Mouse (Mus musculus) liver, adult (tissue): ENCODE measurements around the gene Tarbp1.

ENCODE experiments used
- GATA4 ChIP-seq: IDR thresholded peaks from 2 replicates; pipeline ENCODE4 v1.6.1; 2014; ENCODE audit warnings: mild to moderate bottlenecking, low read length; ENCODE audit not compliant: insufficient replicate concordance

Tarbp1 gene

DNA sequence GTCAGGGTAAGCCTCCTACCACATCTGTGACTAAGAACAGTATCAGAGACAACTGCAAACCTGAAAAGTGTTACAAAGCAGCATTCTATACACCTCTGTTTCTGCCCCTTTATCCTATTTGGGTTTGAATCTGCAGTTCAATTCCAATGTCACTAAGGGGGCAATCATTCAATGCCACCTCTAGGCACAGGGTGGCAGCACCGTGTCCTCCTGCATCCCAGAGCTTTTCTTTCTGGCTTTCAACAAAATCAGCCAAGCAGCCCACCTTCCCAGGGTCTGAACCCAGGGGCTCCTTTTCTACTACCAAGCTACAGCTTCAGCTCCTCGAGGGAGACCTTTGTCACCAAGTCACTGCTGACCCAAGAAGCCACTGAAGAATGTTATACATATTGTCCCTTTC lies 35.9 kb downstream of the Tarbp1 start:
- TF ChIP-seq GATA4 = no peak

DNA sequence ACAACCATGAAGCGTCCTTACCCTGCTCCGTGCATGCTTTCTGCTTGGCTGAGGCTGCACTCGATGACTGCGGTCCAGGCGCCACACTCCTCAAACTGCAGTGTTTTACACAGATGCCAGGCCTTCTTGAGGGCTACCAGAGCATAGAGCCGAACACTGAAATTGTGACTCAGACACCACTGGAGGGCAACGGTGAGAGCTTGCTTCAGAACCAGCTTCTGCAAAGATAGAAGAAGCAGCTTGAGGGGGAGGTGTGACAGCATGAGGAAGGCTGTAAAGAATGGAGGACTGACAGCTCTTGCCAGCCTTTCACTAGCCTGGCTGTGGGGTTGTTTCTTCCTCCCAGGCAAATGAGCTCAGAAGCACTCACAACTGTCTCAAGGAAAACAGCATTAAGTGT lies 41.0 kb downstream of the Tarbp1 start:
- TF ChIP-seq GATA4 = no peak

DNA sequence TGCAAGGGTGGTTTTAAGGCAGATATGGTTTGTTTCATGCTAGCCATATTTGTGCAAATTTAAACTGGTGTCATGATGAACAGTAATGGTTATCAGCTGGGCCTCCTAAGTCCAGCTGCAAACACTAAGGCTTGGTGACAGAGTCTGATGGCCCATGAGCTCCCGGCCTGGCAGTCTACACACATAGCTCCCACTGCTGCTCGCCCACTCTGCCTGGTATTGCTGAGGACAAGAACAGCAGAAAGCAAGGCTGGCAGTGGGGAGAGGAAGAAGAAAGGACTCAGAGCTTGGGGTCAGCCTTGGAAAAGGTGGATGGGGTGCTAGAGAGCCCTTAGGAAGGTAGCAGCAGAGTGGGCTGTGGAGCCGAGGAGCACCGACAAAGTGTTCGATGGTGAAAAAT lies 45.2 kb downstream of the Tarbp1 start:
- no peak for TF ChIP-seq GATA4

DNA sequence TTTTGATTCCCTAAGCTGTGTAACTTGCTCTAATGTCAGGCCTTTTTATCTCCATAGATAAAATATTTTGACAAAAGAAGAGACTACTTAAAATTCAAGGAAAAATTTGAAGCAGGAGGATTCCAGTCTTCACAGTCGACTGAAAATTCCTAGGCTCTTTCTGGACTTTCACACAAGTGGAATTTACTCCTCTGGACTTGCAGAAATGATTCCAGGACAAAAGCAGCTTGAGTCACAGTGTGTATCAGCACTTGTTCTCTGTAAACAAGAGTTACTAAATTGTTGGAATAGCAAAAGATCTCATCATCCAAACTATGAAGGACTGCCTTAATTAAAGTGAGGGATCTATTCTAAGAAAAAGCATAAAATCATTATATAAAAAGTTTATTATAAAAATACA lies 49.9 kb downstream of the Tarbp1 start:
- TF ChIP-seq GATA4 = no peak

DNA sequence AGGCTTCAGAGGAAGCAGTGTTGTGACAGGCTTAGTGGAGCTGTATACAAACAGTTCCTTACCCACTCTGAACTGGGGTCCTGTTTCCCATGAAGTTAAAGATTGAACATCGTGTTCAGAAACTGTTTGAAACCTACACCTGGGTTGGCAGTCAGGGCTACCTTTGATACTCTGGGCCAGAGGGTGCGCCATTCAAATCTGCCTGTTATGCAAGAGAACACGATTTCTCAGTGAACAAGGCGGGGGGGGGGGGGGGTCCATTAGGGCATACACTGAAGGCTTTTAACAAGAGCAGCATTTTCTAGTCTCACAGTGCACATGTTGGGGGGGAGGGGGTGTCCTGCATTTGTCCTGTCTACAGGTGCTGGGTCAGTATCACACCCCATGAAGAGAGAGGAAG lies 50.7 kb downstream of the Tarbp1 start:
- no peak for TF ChIP-seq GATA4

DNA sequence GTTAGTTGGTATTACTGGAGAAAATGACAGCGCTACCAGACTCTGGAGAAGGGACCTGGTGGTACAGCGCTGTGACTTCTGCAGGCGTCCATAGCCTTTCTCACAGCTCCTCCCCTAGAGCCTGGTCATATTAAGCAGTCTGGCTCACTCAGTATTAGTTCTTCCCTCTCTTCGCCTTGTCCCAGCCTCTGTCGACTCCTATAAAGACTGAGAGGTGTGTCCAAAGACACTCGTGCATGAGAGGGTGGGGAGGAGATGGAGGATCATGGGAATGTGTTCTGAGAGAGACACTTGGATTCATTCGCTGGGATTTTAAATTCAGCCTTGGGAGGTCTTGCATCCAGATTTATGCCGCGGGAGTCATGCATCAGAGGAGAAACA lies 52.0 kb downstream of the Tarbp1 start:
- no peak for TF ChIP-seq GATA4

DNA sequence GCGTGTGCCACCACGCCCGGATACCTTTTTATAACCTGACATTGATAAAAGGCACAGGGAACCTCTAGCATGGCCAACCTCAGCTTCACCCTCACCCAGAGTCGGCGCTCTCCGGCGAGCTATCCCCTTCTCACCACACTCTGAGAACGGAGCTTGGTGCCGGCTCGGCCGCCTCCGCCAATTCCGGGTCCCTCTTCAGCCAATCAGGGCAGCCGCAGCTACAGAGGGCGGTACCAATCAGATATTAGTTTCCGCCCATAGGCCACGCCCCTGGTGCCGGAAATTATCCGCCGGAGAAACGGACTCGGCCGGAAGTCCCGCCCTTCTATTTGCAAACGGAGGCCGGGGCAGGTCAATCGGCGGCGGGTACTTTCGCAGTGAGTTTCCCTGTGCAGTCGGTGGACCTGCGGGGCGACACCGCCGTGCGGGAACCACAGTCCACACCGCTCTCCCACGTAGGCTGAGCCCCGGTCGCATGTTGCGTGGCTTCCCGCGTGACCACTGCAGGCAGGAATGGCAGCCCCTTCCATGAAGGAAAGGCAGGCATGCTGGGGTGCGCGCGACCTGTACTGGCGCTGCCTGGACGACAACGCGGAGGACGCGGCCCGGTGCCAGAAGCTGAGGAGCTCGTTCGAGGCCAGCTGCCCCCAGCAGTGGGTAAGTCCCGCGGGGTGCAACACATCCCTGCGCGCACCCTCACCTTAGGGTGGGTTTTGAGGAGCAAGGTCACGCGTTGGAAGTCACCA lies 52.5 kb downstream of the Tarbp1 start, which contains the start of gene Coa6:
Gene Coa6 (plus strand): TSS at position 342 of the 746 bp plus-strand sequence.
- TF ChIP-seq GATA4 = peak; percentile 30; the same call in 1 of the 2 replicates

DNA sequence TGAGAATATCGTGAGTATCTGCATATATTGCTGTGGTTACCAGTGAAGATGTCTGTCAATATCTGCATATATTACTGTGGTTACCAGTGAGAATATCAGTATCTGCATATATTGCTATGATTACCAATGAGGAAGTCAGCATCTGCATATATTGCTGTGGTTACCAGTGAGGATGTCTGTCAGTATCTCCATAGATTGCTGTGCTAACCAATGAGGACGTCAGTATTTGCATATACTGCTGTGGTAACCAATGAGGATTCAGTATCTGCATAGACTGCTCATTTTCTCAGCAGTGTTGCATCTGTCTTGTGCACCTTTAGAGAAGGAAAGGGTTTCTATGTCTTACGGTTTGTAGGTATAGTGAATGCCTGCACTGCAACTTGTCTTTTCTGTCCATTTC lies 54.0 kb downstream of the Tarbp1 start:
- no peak for TF ChIP-seq GATA4

DNA sequence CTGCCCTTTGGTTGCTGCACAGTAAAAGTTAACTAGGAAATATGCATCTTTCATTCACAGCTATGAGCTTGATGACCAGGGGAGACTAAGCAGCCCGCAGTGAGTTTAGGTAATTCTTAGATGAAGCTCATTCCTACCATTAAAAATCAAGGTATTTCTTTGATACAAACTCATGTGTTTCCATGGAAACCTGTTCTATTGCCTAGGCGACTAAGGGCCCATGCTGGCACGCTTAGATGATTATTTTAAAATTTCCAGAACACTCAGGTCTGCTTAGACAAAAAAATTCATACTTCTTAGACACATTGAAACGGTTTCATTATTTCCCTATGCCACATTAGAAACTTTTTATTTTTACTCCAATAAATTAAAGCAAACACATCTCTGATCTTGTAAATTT lies 69.8 kb downstream of the Tarbp1 start:
- TF ChIP-seq GATA4 = no peak

DNA sequence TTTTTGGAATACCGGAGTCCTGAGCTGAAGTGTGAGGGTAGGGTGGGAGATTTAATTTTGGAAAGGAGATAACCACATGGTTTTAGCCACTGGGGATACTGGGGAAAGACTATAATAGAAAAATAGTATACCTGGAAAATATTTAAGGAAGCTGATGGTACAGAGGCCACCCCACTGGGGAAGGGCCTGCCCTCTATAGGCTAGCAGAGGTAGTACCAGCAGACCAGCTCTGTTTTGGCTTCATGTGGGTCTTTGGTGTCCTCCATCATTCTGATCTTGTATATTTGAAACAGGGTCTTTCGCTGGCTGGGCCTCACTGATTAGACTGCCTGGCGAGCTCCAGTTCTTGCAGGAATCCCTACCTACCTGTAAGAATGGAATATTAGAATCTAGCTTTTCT lies 76.5 kb downstream of the Tarbp1 start:
- TF ChIP-seq GATA4 = no peak

DNA sequence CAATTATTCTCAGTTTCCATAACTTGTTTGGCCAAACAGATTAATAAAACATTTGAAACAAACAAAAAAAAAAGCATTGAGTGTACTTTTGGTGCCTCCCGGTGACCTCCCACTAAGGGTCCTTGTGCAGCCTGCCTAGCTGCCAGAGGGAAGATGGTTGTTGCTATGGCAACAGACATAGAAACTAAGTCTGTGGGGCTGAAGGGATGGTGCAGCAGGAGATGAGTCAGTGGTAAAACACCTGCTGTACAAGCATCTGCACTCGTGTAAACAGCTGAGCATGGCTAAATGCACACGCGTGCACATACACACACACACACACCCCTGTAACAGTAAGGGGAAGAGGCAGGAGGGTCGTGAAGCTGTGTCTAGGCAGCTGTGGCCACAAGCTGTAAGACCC lies 78.9 kb downstream of the Tarbp1 start:
- no peak for TF ChIP-seq GATA4

DNA sequence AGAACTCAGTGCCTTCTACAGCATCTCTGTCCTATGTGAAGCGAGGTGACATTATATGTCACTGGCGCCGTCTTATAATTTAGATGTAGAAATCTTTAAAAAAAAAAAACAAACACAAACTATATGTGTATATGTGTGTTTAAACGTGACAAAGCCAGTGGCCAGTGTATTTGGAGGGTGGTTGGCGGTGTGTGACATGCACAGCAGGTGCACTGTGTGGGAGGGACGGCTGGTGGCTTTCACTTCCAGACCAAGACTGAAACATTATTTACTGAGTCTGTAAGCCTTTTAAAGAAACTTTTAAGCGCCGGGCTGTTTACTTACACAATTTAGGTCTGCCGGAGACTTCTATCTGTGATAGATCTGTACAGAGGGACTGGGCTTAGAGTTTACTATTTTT lies 79.5 kb downstream of the Tarbp1 start:
- no peak for TF ChIP-seq GATA4

DNA sequence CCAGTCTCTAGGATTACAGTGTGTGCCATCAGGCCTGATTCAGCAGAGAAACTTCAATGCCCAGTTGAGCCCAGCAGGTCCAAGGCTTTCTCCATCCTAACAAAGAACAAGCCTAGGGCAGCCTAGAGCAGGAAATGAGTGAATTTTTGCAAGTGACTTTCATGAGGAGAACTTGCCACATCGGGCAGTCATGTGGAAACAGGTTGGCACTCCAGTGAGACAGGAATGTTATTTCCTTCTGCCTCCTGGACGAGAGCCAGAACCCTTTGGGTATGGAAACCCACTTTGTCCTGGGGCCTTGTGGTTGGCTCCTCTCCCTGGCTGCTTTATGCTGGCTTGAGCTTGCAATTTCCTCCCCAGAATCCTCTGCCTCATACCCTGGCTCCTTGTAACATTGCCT lies 83.3 kb downstream of the Tarbp1 start:
- no peak for TF ChIP-seq GATA4

DNA sequence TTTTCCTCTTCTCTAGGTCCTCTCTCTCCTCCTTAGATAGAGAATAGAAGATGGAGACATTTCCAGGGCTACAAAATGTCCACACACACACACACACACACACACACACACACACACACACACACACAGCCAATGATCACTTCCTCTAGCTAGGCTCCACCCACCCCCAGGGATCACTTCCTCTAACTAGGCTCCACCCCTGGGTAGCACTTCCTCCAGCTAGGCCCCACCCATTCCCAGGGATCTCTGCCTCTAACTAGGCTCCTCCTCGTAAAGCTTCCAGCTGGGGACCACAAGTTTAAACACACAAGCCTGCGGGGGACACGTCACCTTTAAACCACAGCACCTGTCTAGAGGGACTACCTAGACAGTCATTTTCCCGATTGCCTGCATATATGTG lies 87.3 kb downstream of the Tarbp1 start:
- TF ChIP-seq GATA4 = no peak

DNA sequence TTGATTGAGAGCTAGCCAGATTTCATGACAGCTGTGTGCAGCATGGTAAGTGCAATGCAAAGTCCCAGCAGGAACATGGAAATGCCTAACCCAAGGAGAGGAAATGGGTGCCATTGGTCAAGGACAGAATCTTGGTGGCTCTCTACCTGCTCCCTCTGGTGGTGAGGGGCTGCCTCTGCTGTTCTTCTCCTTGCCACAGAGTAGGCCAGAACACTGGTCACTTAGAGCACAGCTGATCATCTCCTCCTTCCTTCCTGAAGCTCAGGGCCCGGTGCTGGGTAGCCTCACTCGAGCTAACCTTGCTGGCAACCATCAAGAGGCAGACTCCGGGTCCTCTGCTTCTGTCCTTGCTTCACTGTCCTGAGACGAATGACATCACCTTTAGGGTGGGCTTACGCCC lies 92.1 kb downstream of the Tarbp1 start:
- TF ChIP-seq GATA4 = no peak

DNA sequence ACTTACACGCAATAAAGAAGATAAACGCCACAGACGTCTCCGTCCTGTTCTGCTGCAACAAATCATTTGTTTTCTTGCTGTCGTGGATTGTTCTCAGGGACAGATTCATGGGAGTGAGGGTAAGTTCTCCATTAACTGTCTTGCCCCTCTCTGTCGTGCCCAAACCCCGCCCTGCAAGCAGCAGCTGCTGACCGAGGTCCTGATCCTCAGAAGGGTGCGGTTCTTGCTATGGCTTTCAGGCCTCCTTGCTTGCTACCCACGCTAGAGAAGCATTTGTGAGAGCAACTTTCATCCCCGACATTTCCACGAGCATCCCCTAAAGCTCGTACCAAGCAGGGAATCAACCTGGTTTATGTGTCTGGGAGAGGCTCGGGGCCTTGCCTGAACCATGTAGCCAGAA lies 92.6 kb downstream of the Tarbp1 start:
- no peak for TF ChIP-seq GATA4

DNA sequence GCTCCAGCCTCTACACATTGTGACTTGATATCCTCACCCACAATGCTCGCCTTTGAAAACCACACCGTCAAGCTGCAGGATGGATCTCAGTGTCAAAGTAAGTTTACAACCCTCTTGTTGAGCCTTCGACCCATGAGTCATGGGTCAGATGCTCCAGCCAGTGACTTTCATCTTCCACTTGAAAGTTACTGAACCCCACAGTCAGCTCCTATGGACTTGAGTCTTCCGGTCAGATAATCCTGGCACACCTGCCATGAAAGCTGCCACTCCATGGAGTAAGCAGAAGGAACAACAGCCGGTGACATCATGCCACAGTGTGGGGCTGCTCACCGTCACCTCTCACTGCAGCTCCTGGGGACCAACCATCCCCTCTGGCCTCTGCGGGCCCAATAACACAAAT lies 93.6 kb downstream of the Tarbp1 start:
- no peak for TF ChIP-seq GATA4
